Mouse (Mus musculus): ENCODE results near the gene Bhlha15. TPM values are rescaled to one million over a fixed set of nuclear protein-coding genes. Genes with fewer than 3 reads are reported as not detected.

Bhlha15 gene
- not detected for total RNA-seq (2022)

GRCm38 (mm10) chr5:144189950-144190583 lies at the start of gene Bhlha15:
Gene Bhlha15 (plus strand): TSS chr5:144190286.
- no peak for DNase-seq (ENCODE audit: low spot score in 2 of 2)

- no peak for DNase-seq (ENCODE audit: low spot score in 2 of 2)
Observed at GRCm38 (mm10) chr5:144143531-144143930, 46.6 kb upstream of the Bhlha15 start.

GRCm38 (mm10) chr5:144146898-144147297 lies 43.2 kb upstream of the Bhlha15 start:
- no peak for DNase-seq (ENCODE audit: low spot score in 2 of 2)

GRCm38 (mm10) chr5:144149530-144149929 lies 40.6 kb upstream of the Bhlha15 start:
- DNase-seq (ENCODE audit: low spot score in 2 of 2): no peak

GRCm38 (mm10) chr5:144151270-144151669 lies 38.8 kb upstream of the Bhlha15 start:
- no peak for DNase-seq (ENCODE audit: low spot score in 2 of 2)

- DNase-seq (ENCODE audit: low spot score in 2 of 2): peak; percentile 13 to 20
Observed at GRCm38 (mm10) chr5:144154528-144154927, 35.6 kb upstream of the Bhlha15 start.

- peak; percentile 54 to 65 for DNase-seq (ENCODE audit: low spot score in 2 of 2)
Observed at GRCm38 (mm10) chr5:144158604-144159003, 31.5 kb upstream of the Bhlha15 start.

GRCm38 (mm10) chr5:144159137-144159536 lies 30.9 kb upstream of the Bhlha15 start:
- DNase-seq (ENCODE audit: low spot score in 2 of 2): no peak

GRCm38 (mm10) chr5:144162080-144162812 lies 27.8 kb upstream of the Bhlha15 start:
- DNase-seq (ENCODE audit: low spot score in 2 of 2): no peak

- DNase-seq (ENCODE audit: low spot score in 2 of 2): no peak
Observed at GRCm38 (mm10) chr5:144162813-144163517, 27.1 kb upstream of the Bhlha15 start.

- DNase-seq (ENCODE audit: low spot score in 2 of 2): no peak
Observed at GRCm38 (mm10) chr5:144165756-144166155, 24.3 kb upstream of the Bhlha15 start.

GRCm38 (mm10) chr5:144169275-144169975 lies 20.7 kb upstream of the Bhlha15 start:
- no peak for DNase-seq (ENCODE audit: low spot score in 2 of 2)

- DNase-seq (ENCODE audit: low spot score in 2 of 2): no peak
Observed at GRCm38 (mm10) chr5:144173648-144174047, 16.4 kb upstream of the Bhlha15 start.

- DNase-seq (ENCODE audit: low spot score in 2 of 2): no peak
Observed at GRCm38 (mm10) chr5:144178216-144178615, 11.9 kb upstream of the Bhlha15 start.

- no peak for DNase-seq (ENCODE audit: low spot score in 2 of 2)
Observed at GRCm38 (mm10) chr5:144181249-144181648, 8.8 kb upstream of the Bhlha15 start.

- DNase-seq (ENCODE audit: low spot score in 2 of 2): no peak
Observed at GRCm38 (mm10) chr5:144182542-144183247, 7.4 kb upstream of the Bhlha15 start.

- DNase-seq (ENCODE audit: low spot score in 2 of 2): no peak
Observed at GRCm38 (mm10) chr5:144183248-144183559, 6.9 kb upstream of the Bhlha15 start.

GRCm38 (mm10) chr5:144183647-144184335 lies 6.3 kb upstream of the Bhlha15 start:
- peak; percentile 72 to 85 for DNase-seq (ENCODE audit: low spot score in 2 of 2)

- DNase-seq (ENCODE audit: low spot score in 2 of 2): no peak
Observed at GRCm38 (mm10) chr5:144184350-144185045, 5.6 kb upstream of the Bhlha15 start.

GRCm38 (mm10) chr5:144188422-144188821 lies 1.7 kb upstream of the Bhlha15 start:
- no peak for DNase-seq (ENCODE audit: low spot score in 2 of 2)
